Mouse (Mus musculus): ENCODE measurements around the gene Trabd2b.

Gene Trabd2b

GRCm38 (mm10) chr4:114495688-114496426, 89.3 kb downstream of the Trabd2b start:
- no peak for DNase-seq (ENCODE audit: low spot score)

- no peak for DNase-seq (ENCODE audit: low spot score)
Measured at GRCm38 (mm10) chr4:114499650-114500049, 93.1 kb downstream of the Trabd2b start.

GRCm38 (mm10) chr4:114500317-114500716, 93.8 kb downstream of the Trabd2b start:
- DNase-seq (ENCODE audit: low spot score): no peak

- no peak for DNase-seq (ENCODE audit: low spot score)
Measured at GRCm38 (mm10) chr4:114501048-114501447, 94.5 kb downstream of the Trabd2b start.

GRCm38 (mm10) chr4:114501611-114502010, 95.1 kb downstream of the Trabd2b start:
- no peak for DNase-seq (ENCODE audit: low spot score)

- DNase-seq (ENCODE audit: low spot score): no peak
Measured at GRCm38 (mm10) chr4:114504227-114505041, 97.9 kb downstream of the Trabd2b start.

GRCm38 (mm10) chr4:114509601-114510000, 103.1 kb downstream of the Trabd2b start:
- no peak for DNase-seq (ENCODE audit: low spot score)

- no peak for DNase-seq (ENCODE audit: low spot score)
Measured at GRCm38 (mm10) chr4:114511649-114512048, 105.1 kb downstream of the Trabd2b start.

GRCm38 (mm10) chr4:114513149-114513548, 106.6 kb downstream of the Trabd2b start:
- no peak for DNase-seq (ENCODE audit: low spot score)

GRCm38 (mm10) chr4:114515330-114515771, 108.8 kb downstream of the Trabd2b start:
- no peak for DNase-seq (ENCODE audit: low spot score)

GRCm38 (mm10) chr4:114516651-114517050, 110.1 kb downstream of the Trabd2b start:
- no peak for DNase-seq (ENCODE audit: low spot score)

- no peak for DNase-seq (ENCODE audit: low spot score)
Measured at GRCm38 (mm10) chr4:114518061-114518460, 111.5 kb downstream of the Trabd2b start.

- no peak for DNase-seq (ENCODE audit: low spot score)
Measured at GRCm38 (mm10) chr4:114518571-114518970, 112.0 kb downstream of the Trabd2b start.

GRCm38 (mm10) chr4:114519321-114519720, 112.8 kb downstream of the Trabd2b start:
- no peak for DNase-seq (ENCODE audit: low spot score)

- DNase-seq (ENCODE audit: low spot score): no peak
Measured at GRCm38 (mm10) chr4:114519966-114520365, 113.4 kb downstream of the Trabd2b start.

GRCm38 (mm10) chr4:114523335-114524188, 117.0 kb downstream of the Trabd2b start:
- DNase-seq (ENCODE audit: low spot score): no peak

- no peak for DNase-seq (ENCODE audit: low spot score)
Measured at GRCm38 (mm10) chr4:114531591-114531990, 125.1 kb downstream of the Trabd2b start.

GRCm38 (mm10) chr4:114533894-114534754, 127.6 kb downstream of the Trabd2b start:
- DNase-seq (ENCODE audit: low spot score): no peak

GRCm38 (mm10) chr4:114537376-114537974, 131.0 kb downstream of the Trabd2b start:
- DNase-seq (ENCODE audit: low spot score): no peak

GRCm38 (mm10) chr4:114540031-114540430, 133.5 kb downstream of the Trabd2b start:
- DNase-seq (ENCODE audit: low spot score): no peak

GRCm38 (mm10) chr4:114541221-114541620, 134.7 kb downstream of the Trabd2b start:
- DNase-seq (ENCODE audit: low spot score): no peak

Data from urinary bladder, postnatal 10 days (tissue).